Mouse (Mus musculus): ENCODE measurements around the gene Gm3417.
"Not testable (repeated sequence)": the region's sequence is repeated elsewhere in the genome, so short reads cannot be mapped to it uniquely, and the experiment has no call there.

The Gm3417 gene

GRCm38 (mm10) chr17:14978362-14979038 lies at the start of gene Gm3417, which contains the start of gene 9030025P20Rik:
TSS of gene Gm3417 (minus strand) at chr17:14978790.
TSS of gene 9030025P20Rik (plus strand) at chr17:14978468.
- not testable (repeated sequence) for DNase-seq

DNA sequence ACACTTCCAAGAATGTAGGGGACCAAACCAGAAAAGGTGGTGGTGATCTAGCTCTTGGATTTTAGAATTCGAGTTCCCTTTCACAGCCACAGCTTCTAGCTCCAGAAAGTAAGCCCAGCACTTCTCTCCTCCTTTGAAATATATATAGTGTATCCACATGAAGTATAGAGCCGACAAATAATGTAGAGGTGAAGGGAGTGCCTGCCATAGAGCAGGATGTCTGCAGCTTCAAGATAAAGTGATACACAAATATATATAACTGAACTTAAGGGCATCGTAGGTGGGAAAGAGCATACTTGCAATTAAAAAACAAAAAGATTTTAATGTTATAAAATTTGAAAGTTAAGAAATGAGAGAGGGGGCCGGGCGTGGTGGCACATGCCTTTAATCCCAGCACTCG lies 46.9 kb upstream of the Gm3417 start:
- not testable (repeated sequence) for DNase-seq

- DNase-seq = not testable (repeated sequence)
These were observed 46.1 kb upstream of the Gm3417 start for GRCm38 (mm10) chr17:15024502-15025193.

GRCm38 (mm10) chr17:15023878-15024492 lies 45.4 kb upstream of the Gm3417 start:
- not testable (repeated sequence) for DNase-seq

DNA sequence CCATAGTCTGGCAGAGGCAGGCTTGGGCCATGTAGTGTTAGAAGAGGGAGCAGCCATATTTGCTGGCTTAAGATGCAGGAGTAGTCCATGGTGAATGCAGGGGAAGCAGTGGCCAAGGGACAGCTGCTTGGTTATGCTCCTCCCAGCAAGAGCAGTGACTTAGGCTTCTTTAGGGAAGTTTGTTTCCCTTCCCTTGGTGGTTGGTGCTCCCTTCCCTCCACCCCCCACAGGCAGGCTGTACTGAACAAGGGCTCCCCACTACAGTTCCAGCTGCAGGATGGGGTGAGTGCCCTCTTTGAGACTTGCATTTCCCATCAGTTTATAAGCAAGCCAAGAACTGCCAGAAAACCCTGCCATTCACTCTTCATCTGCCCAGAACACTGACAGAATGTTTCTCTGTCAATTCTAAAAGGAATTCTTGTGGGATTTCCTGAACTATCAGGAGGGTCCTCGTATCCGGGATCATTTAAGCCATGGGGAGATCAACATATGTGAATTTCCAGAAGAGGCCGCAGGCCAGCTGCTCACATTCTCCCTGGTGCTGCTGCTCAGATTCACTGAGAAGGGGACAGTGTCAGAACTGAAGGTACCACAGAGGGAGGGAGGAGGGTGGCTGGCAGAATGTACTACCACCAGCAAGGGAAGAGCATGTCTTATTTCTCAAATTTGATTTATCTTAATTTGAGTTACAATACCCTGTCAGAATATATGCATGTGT lies 43.1 kb upstream of the Gm3417 start:
- peak; percentile 3 to 16 for DNase-seq

DNA sequence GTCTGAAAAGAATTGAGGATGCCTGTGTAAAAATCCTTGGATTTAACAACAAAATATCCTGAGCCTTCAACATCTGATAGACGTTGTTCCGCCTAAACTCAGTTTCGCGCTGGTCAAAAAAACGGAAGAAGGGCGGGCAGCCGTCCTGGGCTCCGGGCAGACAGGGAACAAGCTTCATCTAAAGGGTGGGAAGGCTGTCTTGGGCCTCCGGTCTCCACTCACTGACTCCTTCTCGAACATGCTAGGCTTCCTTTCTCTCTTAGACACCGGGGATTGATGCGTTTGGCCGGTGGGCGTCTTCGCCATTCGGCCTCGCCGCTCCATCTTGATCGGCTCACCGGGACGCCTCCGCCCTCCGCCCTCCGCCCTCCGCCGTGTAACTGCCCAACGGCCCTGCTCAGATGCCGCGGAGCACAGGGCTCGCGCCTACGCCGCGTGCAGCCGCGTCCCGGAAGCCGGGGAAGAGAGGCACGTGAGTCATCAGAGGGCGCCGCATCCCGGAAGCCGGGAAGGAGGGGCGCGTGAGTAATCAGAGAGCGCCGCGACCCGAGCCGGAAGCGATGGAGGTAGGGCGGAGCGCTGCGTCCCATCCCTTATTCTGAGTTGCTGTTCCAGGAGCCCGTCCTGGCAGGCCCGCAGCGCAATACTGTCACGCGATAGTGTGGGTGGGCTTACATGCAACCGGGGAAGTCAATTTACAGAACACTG lies 31.3 kb upstream of the Gm3417 start, which contains the start of gene Gm3435:
Gene Gm3435 (plus strand): TSS at position 471 of the 708 bp plus-strand sequence.
- DNase-seq = not testable (repeated sequence)

DNA sequence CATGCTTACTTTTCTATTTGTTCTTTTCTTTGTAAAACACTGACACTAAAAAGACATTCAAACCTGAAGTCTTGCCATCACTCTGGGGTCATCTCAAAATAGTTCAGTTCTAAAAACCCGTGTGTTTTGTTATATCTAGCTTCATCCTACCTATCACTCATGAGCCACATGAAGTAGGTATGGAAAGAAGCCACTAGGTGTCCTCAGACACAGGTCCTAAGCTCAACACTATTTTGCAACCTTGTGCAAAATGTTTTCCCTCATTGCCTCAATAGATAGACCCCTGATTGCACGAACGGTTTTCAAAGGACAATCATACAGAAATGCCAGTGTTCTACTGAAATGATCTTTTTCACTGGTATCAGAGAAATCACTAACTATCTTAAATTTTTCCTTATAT lies 30.5 kb upstream of the Gm3417 start:
- not testable (repeated sequence) for DNase-seq

DNA sequence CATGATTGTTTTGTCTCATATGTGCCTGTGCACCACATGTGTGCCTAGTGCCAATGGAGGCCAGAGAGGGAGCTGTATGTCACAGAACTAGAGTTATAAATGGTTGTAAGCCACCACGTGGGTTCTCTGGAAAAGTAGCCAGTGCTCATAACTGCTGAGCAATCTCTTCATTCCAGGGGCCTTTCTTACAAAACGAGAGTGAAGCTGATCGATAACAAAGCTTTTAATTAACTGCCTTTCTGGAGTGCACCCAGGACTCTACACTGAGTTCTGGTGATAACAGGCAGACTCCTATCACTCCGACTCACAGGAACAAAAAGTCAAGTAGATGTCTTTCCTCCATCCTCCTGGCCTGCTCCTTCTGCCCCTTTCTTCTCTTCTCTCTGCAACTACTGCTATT lies 21.5 kb upstream of the Gm3417 start:
- not testable (repeated sequence) for DNase-seq

- DNase-seq = not testable (repeated sequence)
These were observed 15.6 kb upstream of the Gm3417 start for GRCm38 (mm10) chr17:14994140-14994539.

DNA sequence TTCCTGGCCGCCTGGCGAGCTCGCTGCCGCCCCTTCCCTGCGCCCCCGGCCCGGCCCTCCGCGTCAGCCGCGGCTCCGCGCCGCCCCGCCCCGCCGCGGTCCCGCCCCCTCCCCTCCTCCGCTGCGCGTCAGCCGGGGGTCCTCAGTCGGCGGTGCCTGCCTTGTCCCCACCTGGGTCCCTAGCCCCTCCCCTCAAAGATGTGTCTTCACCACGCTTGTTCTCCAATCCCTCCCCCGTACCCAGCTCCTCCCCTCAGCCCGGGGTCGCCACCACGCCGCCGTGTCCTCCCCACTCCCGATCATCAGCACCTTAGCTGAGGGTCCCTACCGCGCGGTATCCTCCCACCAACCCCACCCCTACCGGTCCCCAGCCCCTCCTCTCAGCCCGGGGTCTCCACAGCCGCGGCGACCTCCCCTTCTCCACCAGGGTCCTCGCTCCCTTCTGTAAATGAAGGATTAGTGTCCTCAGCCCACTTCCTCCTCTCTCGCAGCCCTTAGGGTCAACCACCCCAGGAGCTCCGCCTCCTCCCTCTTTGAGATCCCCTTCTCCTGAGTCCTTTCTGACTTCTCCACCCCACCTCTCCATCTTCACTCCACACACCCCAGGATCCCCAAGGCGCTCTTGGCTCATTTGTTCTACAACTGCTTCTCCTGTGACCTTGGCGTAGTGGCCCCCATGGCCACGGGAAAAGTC lies 14.7 kb upstream of the Gm3417 start:
- not testable (repeated sequence) for DNase-seq

DNA sequence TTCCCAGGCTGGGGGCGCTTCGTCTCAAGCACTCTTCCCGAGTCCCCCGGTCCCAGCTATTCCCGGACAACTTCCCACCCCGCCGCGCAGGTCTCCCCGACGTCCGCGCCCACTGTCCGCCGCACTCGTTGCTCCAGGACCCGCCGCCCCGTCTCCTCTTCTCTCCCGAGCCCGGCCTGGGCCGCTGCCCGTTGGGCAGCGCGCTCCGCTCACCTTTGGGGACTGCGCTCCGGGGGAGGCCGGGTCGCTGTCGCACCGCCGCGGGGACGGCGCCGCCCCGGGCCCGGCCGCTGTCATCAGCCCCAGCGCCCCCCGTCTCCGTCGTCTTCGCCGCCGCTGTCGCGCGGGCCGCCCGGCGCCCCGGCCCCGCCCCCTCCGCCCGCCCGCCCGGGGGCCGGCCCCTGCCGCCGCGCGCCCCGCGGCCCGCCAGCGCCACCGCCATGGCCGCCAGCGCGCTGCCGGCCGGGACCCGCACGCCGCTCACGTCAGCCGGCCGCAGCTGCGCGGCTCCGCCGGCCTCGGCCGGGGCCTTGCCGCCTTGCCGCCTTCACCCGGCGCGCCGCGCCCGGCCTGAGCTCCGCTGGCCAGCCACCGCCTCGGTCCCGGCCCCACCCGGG lies 14.0 kb upstream of the Gm3417 start:
- not testable (repeated sequence) for DNase-seq

DNA sequence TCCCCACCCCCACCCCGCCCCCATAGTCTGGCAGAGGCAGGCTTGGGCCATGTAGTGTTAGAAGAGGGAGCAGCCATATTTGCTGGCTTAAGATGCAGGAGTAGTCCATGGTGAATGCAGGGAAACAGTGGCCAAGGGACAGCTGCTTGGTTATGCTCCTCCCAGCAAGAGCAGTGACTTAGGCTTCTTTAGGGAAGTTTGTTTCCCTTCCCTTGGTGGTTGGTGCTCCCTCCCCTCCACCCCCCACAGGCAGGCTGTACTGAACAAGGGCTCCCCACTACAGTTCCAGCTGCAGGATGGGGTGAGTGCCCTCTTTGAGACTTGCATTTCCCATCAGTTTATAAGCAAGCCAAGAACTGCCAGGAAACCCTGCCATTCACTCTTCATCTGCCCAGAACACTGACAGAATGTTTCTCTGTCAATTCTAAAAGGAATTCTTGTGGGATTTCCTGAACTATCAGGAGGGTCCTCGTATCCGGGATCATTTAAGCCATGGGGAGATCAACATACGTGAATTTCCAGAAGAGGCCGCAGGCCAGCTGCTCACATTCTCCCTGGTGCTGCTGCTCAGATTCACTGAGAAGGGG lies 11.6 kb upstream of the Gm3417 start:
- DNase-seq = peak in 1 of 2 experiments; percentile 1

- not testable (repeated sequence) for DNase-seq
These were observed 750 bp downstream of the Gm3417 start for GRCm38 (mm10) chr17:14977718-14978361.

- not testable (repeated sequence) for DNase-seq
These were observed 10.1 kb downstream of the Gm3417 start for GRCm38 (mm10) chr17:14968373-14968913.

- not testable (repeated sequence) for DNase-seq
These were observed 16.9 kb downstream of the Gm3417 start for GRCm38 (mm10) chr17:14961557-14962154.

GRCm38 (mm10) chr17:14960951-14961556 lies 17.5 kb downstream of the Gm3417 start, which contains the start of gene Phf10:
TSS of gene Phf10 (minus strand) at chr17:14961273.
- peak; percentile 46 to 53 for DNase-seq

DNA sequence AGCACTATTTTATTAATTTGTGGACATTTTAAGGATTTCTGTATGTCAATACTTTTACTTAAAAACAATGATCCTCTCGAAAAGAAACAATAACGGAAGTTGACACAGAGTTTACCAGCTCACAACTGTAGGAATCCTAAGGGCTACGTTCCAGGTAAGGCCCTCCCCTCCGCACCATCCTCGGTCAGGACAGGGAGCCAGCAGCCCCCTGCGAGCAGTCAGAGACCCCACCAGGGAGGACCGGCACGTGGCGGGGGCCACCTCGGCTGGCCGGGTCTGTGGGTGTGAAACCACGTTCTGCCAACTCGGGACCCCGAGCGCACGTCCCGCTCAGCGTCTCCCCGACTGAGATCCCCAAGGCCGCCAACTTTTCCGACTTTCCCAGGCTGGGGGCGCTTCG lies 18.1 kb downstream of the Gm3417 start:
- peak; percentile 11 to 30 for DNase-seq

GRCm38 (mm10) chr17:14959979-14960378 lies 18.6 kb downstream of the Gm3417 start:
- DNase-seq = no peak
